Mouse (Mus musculus) urinary bladder, postnatal 10 days (tissue): Measurements from ENCODE around the gene Atp6v1a.

Experiments used
- DNase-seq: peaks from one replicate; pipeline ENCODE4 v3.0.0; 2022; ENCODE audit warnings: low spot score

The Atp6v1a gene

DNA sequence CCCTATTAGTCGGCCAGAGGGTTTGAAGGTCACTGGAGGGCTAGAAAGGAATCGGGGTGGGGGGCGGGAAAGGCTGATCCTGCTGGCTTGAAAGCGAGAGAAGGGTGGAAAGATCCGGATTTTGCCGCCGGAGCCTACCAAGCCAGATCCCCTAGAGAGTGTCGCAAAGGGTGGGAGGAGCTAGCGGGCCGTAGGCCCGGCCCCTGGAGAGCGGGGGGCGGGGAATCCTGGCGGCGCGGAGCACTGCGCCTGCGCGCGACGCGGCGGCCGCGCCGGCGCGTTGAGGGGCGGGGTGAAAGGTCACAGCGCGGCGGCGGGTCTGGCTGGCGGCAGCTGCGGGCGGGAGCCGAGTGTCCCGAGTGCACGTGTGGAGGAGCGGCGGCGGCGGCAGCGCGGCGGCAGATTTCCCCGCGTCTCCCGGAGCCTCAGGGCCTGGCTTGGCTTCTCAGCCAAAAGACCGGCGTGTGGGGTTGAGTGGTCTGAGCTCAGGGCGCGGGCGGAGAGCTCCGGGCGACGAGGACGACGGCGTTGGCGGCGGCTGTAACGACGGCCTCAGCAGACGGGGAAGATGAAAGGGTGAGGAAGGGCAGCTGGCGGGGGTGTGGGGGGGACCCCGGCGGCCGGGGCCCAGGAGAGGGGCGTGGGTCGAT is at the start of gene Atp6v1a, which contains the start of gene Naa50:
Gene Atp6v1a, minus strand, starts transcription at position 170 of the 650 bp plus-strand sequence.
Gene Naa50, plus strand, starts transcription at position 295 of the 650 bp plus-strand sequence.
- DNase-seq = peak; percentile 66

DNA sequence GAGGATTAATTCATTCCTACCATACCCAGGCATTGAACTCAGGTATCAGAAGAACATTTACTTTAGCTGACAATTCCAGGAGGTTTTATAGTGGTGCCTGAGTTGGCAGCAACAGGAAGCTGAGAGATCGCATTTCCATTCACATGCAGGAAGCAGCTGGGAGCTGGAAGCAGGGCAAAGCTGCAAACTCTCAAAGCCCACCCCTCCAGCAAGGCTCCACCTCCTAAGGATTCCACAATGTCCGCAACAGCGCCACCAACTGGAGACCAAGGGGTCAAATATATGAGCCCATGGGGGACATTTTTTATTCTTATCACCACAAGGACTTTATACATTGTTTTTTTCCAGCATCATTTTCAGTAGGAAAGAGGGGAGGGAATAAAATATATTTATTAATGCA is 49.3 kb upstream of the Atp6v1a start:
- DNase-seq = no peak

DNA sequence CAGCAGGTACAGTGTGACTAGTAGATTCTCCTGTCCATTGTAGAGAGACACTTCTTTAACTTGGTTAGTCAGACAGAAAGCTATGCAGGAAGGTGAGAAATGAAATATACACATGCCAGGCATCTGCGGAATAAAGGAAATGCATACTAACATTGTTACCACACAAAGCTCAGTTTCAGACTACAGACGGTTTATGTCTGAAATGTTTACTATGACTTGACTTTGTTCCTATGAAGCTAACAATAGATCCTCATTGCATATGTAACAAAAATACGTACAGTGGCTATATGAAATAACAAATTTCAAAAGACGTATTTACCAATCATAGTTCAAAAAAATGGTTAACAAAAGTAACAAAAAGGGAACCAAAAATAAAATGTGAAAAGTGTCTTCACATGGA is 47.7 kb upstream of the Atp6v1a start:
- no peak for DNase-seq

GRCm38 (mm10) chr16:44184769-44185168 is 45.3 kb upstream of the Atp6v1a start:
- no peak for DNase-seq

DNA sequence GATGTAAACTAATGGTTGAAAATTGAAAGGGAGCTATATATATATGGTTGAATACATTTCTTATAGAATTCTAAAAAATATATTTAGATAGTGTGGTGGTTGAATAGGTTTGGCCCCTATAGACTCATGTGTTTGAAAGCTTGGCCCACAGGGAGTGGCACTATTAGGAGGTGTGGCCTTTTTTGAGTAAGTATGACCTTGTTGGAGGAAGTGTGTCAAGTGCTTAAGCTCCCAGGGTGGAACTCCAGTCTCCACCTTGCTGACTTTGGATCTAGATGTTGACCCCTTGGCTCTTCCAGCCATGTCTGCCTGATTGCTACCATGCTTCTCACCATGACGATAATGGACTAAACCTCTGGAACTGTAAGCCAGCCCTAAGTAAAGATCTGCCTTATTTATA is 43.1 kb upstream of the Atp6v1a start:
- DNase-seq = no peak

DNA sequence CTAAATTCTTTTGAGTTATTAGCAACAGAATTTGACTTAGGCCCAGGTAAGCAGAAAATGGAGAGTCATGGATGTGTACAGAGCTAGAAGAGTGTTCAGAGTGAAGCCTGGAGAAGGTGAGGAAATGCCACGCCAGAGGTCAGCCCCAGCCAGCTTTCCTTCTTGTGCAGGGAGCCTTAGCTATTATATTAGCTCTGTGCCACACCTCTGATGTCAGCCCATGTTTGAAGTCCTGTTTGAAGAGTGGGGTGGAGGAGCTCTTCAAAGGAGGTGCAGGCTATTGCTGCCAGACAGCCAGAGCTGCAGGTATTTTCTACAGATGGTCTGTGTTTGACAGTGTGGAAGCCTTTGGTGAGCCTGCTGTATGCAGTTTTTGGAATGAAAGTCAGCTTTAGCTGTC is 39.0 kb upstream of the Atp6v1a start:
- no peak for DNase-seq

- DNase-seq = no peak
Observed at GRCm38 (mm10) chr16:44176511-44176910, 37.0 kb upstream of the Atp6v1a start.

DNA sequence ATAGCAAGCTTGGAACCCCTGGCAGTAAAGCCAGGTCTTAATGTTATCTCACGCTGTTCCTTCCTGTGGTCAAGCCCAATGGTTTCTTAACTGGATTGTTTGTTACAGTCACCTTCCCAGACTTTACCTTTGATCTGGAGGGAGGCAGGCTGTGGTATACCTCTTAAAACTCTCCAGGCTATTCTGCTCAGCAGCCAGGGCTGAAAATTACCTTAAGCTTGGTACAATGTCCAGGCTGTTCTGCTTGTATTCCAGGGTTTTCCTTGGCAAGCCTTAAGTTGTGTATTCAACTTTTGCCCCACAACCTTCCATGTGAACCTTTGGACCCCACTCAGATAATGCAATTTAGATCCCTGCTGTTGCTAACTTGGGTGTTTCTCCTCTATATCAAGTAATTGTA is 35.5 kb upstream of the Atp6v1a start:
- no peak for DNase-seq

DNA sequence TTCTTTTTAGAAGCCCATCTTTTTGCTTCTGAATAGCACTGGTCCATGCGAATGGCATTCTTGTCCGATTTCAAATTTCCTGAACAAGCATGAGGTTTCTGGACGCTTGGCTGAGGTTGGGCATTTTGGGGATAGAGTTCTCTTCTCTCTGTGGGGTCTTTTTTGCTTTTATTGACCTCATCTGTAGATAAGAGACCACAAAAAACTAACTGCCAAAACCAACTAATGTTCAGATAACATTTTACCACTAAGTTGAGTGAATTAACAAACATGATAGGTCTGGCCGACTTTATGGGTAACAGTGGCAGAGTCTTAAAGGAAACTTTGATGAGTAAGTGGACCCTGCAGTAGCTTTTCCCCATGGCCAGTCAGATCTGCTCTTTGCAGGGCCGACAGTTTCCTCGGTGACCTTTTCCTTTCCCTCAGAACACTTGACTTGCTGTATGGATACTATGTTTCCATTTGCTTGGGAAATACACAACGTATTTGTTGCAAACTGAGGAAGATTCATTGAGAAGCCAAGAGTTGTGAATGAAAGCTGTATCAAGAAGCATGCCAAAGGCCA is 34.5 kb upstream of the Atp6v1a start:
- no peak for DNase-seq

- DNase-seq = no peak
Observed at GRCm38 (mm10) chr16:44173155-44173941, 33.8 kb upstream of the Atp6v1a start, which contains the start of gene Usf3. TSS of gene Usf3 (plus strand) at chr16:44173246.

- peak; percentile 91 for DNase-seq
Observed at GRCm38 (mm10) chr16:44172297-44173154, 33.0 kb upstream of the Atp6v1a start.

- DNase-seq = no peak
Observed at GRCm38 (mm10) chr16:44168990-44169389, 29.5 kb upstream of the Atp6v1a start.

- DNase-seq = no peak
Observed at GRCm38 (mm10) chr16:44165182-44165581, 25.7 kb upstream of the Atp6v1a start.

GRCm38 (mm10) chr16:44163831-44164230 is 24.3 kb upstream of the Atp6v1a start:
- DNase-seq = no peak

GRCm38 (mm10) chr16:44159325-44159724 is 19.8 kb upstream of the Atp6v1a start:
- no peak for DNase-seq

DNA sequence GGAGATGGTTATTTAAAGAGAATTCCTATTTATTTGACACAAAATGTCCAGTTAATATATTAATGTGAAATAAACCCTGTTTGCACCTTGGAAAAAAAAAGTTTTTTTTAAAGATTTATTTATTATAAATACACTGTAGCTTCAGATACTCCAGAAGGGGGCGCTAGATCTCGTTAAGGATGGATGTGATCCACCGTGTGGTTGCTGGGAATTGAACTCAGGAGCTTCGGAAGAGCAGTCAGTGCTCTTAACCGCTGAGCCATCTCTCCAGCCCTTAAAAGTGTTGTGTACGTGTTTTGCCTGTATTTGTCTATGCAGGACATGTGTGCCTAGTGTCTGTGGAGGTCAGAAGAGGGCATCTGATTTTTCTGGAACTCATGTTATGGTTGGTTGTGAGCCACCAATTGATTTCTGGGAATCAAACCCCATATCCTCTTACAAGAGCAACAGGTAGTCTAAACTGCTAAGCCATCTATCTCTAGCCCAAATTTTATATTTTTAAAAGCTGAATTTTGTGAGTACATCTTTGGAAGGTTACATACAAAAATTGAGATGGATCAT is 15.1 kb upstream of the Atp6v1a start:
- no peak for DNase-seq

- no peak for DNase-seq
Observed at GRCm38 (mm10) chr16:44149002-44149767, 9.7 kb upstream of the Atp6v1a start.

DNA sequence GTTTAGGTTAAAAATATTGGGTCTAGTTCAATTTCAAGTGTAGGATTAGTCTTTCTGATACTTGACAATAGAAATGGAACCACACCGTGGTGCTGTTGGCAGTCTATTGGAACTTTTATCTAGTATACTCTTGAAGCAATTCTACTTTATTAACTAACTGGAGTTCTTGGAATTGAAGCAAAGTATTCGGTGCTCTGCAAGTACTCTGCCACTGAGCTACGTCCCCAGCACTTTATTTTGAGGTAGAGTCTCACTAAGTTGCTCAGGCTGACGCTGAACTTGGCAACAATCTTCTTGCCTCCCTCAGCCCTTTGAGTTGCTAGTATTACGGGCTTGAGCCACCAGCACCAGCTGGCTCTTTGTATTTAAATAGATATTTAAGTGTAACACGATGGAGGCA is 2.0 kb upstream of the Atp6v1a start:
- no peak for DNase-seq

GRCm38 (mm10) chr16:44140186-44140787 is 782 bp upstream of the Atp6v1a start:
- peak; percentile 38 for DNase-seq

- DNase-seq = peak; percentile 37
Observed at GRCm38 (mm10) chr16:44138979-44139535, 448 bp downstream of the Atp6v1a start.
